Mouse (Mus musculus) midbrain, embryonic 16.5 days (tissue): Measurements from ENCODE around the gene Phf3. TPM values are rescaled to one million over a fixed set of nuclear protein-coding genes. Genes with fewer than 3 reads are reported as not detected.
"Not testable (repeated sequence)": the region's sequence is repeated elsewhere in the genome, so short reads cannot be mapped to it uniquely, and the experiment has no call there.

Source experiments
- ATAC-seq: fragments of 200-750 bp; cut with Nextera tagmentation; 2 replicates; pipeline ENCODE4 v1.8.0; 2017; ENCODE audit warnings: moderate TSS enrichment
- H3K27ac ChIP-seq: fragments of 300-500 bp; sonication (generic); 2 replicates; pipeline ENCODE4 v1.5.1; 2014; ENCODE audit warnings: mild to moderate bottlenecking, low read length, mixed read lengths
- H3K27me3 ChIP-seq: fragments of 300-500 bp; sonication (generic); 2 replicates; pipeline ENCODE4 v1.6.1; 2014; ENCODE audit warnings: low read depth, low read length, mixed read lengths; ENCODE audit not compliant: control insufficient read depth, insufficient read depth
- H3K36me3 ChIP-seq: fragments of 300-500 bp; sonication (generic); 2 replicates; pipeline ENCODE4 v1.6.1; 2014; ENCODE audit warnings: mild to moderate bottlenecking, low read length, moderate library complexity, mixed read lengths; ENCODE audit not compliant: control insufficient read depth, insufficient read depth
- H3K4me1 ChIP-seq: fragments of 300-500 bp; sonication (generic); 2 replicates; pipeline ENCODE4 v1.6.1; 2014; ENCODE audit warnings: mild to moderate bottlenecking, low read length, mixed read lengths; ENCODE audit not compliant: control insufficient read depth, insufficient read depth
- H3K4me2 ChIP-seq: fragments of 300-500 bp; sonication (generic); 2 replicates; pipeline ENCODE4 v1.6.1; 2014; ENCODE audit warnings: mild to moderate bottlenecking, low read length, mixed read lengths
- H3K4me3 ChIP-seq: fragments of 300-500 bp; sonication (generic); 2 replicates; pipeline ENCODE4 v1.5.1; 2014; ENCODE audit warnings: low read depth, mild to moderate bottlenecking, low read length, moderate library complexity, mixed read lengths
- H3K9ac ChIP-seq: fragments of 300-500 bp; sonication (generic); 2 replicates; pipeline ENCODE4 v1.6.1; 2014; ENCODE audit warnings: low read depth, low read length, mixed read lengths
- H3K9me3 ChIP-seq: fragments of 300-500 bp; sonication (generic); replicated peaks from 2 replicates; pipeline ENCODE4 v1.6.1; 2014; ENCODE audit warnings: mild to moderate bottlenecking, low read length, mixed read lengths; ENCODE audit not compliant: control insufficient read depth, poor library complexity, severe bottlenecking
- WGBS: fragments of 180-500 bp; shearing (Covaris S2); extraction: QIAGEN DNeasy Blood & Tissue Kit; methylation state at CpG from one replicate; pipeline ENCODE4 v1.1.7; 2014; 5-methylcytosine and 5-hydroxymethylcytosine counted together
- polyA plus RNA-seq: library from polyadenylated mRNA; unstranded; fragments of >200 nt; fragmentation: Nextera tagmentation; extraction: Ambion mirVana; gene quantifications from 2 replicates; pipeline ENCODE4 v1.2.1, GENCODE M21; 2015

Phf3 gene
- polyA plus RNA-seq, 1 experiment from 2014 or later, result 31.2 TPM

- H3K27ac ChIP-seq, H3K4me1 ChIP-seq, H3K4me3 ChIP-seq, H3K4me2 ChIP-seq, H3K36me3 ChIP-seq, ATAC-seq, H3K9me3 ChIP-seq, H3K27me3 ChIP-seq, H3K9ac ChIP-seq: not testable (repeated sequence)
- 96% methylated on average over 11 of the region's 16 CpGs for WGBS
These were observed 103.1 kb downstream of the Phf3 start for GRCm38 (mm10) chr1:30770599-30770998.

GRCm38 (mm10) chr1:30756794-30757193 lies 116.9 kb downstream of the Phf3 start:
- Histone ChIP-seq H3K36me3 (no peaks in the 10 kb centered on the region), H3K27ac (no peak overlapping the region)
- ATAC-seq, result no peak

GRCm38 (mm10) chr1:30755453-30756224 lies 118.1 kb downstream of the Phf3 start:
- Histone ChIP-seq H3K27me3 (no peaks in the 10 kb centered on the region), H3K4me2 (no peak overlapping the region), H3K4me1 (peaks cover 5% of the 10 kb centered on the region; the same call in 1 of the 2 replicates), H3K36me3 (no peaks in the 10 kb centered on the region), H3K4me3 (no peak overlapping the region), H3K27ac (no peak overlapping the region), H3K9me3 (no peaks in the 10 kb centered on the region), H3K9ac (no peak overlapping the region)
- 31% methylated on average over 3 of the region's 3 CpGs for WGBS
- no peak for ATAC-seq

More at GRCm38 (mm10) chr1:30756794-30757193, 116.9 kb downstream of the Phf3 start:
- no peak overlapping the region for H3K4me3 ChIP-seq
- no peak overlapping the region for H3K4me2 ChIP-seq
- no peaks in the 10 kb centered on the region for H3K9me3 ChIP-seq
- peaks cover 4% of the 10 kb centered on the region; the same call in 1 of the 2 replicates for H3K4me1 ChIP-seq
- H3K9ac ChIP-seq, result no peak overlapping the region
- no peaks in the 10 kb centered on the region for H3K27me3 ChIP-seq

Other genes with a start within 250 kb of the Phf3 start
- gene AC153137.1, start 104.0 kb upstream of the Phf3 start, polyA plus RNA-seq, result not detected in 2 replicates